Mouse (Mus musculus) c-Kit-positive CD71-negative TER-119-negative erythroid progenitor cells, embryonic 14.5 days (primary cell): ENCODE data around the gene Cma1.
"Not testable (repeated sequence)": the region's sequence is repeated elsewhere in the genome, so short reads cannot be mapped to it uniquely, and the experiment has no call there.

Source experiments
- DNase-seq: peaks from one replicate; pipeline ENCODE4 v3.0.0-alpha.2; 2013; ENCODE audit warnings: low read depth

The Cma1 gene

GRCm38 (mm10) chr14:55944575-55944974, at the start of gene Cma1:
Gene Cma1 (minus strand): TSS chr14:55944675.
- no peak for DNase-seq

DNA sequence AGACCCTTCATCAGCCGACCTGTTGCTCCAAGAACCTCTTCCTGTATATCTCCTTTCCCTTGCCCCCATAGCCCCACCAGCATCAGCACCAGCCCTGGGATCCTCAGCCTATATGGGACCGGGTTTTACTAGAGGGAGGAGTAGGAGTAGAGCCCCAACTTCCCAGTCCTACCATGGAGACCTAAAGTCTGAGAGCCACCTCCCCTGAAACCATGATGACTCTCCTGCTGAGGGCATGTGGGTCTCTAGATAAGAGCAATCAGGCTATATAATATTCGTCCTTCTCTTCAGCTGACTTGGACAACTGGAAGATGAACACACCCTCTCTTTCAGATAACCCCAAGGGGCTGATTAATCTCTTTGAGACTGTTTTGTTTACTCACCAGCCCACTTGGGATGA, 43.0 kb upstream of the Cma1 start:
- not testable (repeated sequence) for DNase-seq

- not testable (repeated sequence) for DNase-seq
These were observed 19.4 kb upstream of the Cma1 start for GRCm38 (mm10) chr14:55963900-55964299.

DNA sequence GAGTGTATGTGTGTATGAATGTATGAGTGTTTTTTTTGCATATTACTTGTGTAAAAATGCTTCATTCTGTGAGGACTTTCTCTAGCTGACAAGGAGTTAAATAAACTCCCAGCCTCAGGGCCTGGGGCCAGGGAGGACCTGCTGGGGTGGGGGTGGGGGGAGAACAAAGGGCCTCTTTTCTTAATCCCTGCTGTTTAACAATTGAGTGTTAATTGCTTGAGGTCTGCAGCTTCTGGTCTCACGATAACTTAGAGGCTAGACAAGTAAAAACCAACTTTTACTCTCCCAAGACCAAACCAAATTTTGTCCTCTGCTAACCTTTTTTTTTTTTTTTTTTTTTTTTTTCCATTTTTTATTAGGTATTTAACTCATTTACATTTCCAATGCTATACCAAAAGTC, 18.8 kb upstream of the Cma1 start:
- DNase-seq = no peak

GRCm38 (mm10) chr14:55950346-55951030, 6.0 kb upstream of the Cma1 start, which contains the start of gene Cma2:
Gene Cma2 (plus strand): TSS chr14:55950980.
- DNase-seq = no peak

GRCm38 (mm10) chr14:55946269-55946969, 1.9 kb upstream of the Cma1 start:
- DNase-seq = no peak

GRCm38 (mm10) chr14:55943601-55944000, 874 bp downstream of the Cma1 start:
- no peak for DNase-seq

DNA sequence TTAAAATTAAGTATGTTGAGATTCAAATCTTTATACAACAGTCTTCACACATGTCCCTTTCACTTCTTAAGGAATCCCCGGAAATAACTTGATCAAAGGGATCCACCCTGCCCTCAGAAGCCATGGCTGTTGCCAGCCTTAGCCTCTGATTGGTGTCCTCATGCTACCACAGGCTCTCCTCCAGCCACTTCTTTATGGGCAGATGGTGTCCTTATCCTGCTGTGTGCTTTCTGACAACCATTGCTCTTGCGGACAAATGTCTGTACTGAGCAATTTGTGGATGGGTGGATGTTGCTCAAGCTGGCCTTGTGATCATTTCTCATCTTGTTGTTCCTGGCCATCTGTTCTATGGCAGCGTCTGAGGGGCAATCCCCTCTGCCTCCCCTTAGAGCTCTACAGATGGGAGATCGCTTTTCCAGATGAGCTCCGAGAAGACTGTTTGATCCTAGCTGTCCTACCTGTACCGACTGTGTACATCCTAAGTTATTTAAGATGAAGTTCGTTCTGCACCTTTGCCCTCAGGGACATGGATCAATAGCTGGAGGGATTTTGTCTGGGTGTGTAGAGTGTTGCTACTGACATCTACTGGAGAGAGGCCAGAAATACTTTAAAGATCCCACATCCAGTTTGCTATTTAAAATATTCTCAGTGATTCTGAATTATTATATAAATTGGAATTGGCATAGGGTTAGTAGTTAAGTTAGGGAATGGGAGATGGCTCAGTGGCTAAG, 4.2 kb downstream of the Cma1 start:
- DNase-seq = no peak

DNA sequence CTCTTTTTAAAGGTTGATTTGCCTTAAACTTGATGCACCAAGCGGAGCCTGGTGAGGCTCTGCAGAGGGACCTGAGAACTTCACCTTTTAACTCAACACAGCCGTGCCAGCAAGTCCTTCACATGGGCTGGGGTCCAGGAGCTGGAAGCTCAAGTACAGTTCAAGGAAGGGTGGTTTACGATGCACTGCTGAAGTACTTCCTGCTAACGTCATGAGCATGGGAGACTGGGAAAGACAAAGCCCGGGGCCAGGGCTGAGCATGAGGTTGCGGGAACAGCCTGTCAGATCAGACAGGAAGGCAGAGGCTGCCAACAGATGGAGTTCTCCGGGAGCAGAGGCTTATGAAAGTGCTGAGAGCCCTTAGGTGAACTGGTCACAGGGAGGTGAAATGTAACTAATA, 10.9 kb downstream of the Cma1 start:
- DNase-seq = no peak

GRCm38 (mm10) chr14:55929263-55929997, 15.0 kb downstream of the Cma1 start:
- DNase-seq = no peak

DNA sequence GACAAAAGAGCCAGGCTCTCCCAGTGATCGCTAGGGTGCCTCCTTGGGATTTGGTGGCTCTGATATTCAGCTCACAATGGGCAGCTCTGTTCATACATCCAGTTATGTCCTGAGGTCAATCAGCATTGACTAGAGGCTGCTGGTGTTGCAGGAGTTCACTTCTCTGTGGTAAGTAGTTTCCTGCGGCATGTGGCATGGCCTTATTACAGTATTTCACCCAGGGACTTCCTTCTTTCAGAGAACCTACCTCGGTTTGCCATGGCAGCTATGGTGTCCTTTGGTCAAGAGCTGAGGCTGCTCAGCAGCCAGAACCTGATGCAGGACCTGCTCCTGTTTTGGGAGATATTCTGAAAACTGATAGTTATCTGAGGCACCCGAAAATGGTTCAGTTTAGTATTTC, 17.6 kb downstream of the Cma1 start:
- DNase-seq = no peak

DNA sequence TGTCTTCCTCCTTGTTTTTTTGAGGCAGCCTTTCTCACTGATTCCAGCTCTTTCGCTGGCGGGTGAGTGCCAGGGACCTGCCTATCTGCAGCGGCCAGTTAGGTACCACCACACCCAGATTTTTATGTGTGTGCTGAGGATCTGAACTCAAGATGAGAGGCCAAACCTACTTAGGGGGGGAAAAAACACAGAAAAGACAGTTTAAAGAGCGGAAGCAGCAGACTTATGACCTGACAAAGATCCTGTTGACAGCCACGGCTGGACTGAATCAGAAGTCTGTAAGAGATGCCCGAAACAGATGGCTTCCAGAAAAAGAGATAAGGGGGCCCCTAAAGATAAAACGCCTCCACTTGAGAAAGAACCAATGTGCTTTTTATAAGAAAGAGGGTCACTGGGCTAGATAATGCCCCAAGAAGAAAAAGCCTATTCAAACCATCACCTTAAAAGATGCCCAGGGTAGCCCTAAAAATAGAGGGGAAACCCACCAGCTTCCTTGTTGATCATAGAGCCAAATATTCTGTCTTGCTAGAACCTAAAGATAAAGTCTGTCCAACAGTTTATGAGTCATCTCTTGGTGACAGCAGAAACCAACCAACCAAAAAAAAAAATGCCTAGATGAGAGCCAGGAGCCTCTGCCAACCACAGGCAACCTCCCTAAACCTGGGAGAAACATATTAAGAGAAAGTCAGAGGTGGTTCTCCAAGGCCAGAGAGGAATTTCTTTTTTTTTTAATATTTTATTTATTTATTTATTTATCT, 21.8 kb downstream of the Cma1 start:
- no peak for DNase-seq

DNA sequence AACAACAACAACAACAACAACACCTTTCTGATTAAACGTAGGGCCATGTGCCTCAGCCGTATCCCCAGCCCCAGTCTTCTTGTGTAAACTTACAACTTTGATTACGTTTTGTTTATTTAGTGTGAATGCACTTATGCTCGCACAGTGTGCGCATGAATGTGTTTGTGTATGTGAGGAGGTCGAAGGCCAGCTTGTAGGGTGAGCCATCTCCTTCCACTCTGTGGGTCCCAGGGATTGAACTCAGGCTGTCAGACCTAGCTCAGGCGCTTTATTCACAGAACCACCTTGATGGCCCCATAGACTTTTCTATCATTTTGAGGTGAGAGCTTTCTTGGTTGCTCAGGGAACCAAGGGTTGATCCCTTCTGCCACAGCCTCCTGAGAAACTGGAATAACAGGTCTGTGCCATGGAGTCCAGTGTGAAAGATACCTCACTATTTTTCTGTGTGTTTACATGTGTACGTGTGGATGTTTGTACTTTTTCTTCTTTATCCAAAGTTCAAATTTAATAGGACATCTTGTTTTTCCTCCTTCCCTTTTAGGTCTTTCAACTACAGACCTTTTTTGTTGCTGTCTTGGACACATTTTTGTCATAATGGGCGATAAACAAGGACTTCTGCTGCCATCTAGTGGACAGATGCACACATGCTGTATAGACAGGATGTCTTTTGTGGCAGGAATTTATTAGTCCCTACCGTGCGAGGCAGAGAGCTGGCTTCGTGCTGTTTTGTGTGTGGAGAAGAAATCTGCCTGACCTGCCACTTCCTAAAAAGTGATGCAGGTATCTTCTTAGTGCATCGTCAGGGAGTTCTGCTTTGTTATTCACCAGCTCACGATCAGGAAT, 26.0 kb downstream of the Cma1 start:
- peak; percentile 90 for DNase-seq

DNA sequence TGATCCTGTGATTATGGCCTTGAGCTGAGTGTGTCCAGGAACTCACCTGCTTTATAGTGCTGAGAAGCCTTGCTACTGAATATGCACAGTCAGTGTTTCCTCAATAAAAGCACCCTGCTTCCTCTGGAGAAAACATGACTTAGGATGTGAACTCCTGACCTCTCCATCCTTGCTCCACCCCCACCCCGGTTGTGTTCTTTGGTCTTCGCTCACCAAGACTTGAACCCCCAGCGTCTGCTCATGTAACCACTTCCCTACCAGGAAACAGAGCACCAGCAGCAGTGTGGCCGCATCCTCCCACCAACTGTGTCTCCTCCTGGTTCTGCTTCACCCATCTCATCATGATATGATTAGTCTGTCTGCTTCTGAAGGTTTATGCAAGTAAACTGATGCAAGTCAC, 31.1 kb downstream of the Cma1 start:
- DNase-seq = no peak

- no peak for DNase-seq
These were observed 39.0 kb downstream of the Cma1 start for GRCm38 (mm10) chr14:55905518-55905917.

- no peak for DNase-seq
These were observed 44.1 kb downstream of the Cma1 start for GRCm38 (mm10) chr14:55900414-55900755.

GRCm38 (mm10) chr14:55899701-55900413, 44.6 kb downstream of the Cma1 start, which contains the start of gene Sdr39u1:
Gene Sdr39u1 (minus strand): TSS chr14:55900293.
- no peak for DNase-seq

DNA sequence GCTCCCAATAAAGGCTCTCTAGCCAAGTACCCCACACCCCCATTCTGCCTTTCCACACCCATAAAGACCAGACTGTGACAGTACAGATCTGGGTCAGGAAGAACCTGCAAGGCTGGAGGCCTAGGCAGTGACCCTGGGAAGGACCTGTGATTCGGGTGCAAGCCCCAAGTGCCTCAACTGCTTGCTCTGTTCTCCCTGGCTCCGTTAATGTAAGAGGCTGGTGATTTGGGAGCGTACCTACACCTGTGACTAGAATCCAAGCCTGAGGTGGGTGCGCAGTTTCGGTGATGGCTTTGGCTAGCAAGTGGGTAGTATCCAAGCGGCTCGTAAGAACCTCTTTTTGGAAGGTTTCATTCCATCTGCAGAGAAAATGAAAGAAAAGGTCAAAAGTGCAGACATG, 45.5 kb downstream of the Cma1 start:
- no peak for DNase-seq

- DNase-seq = no peak
These were observed 46.8 kb downstream of the Cma1 start for GRCm38 (mm10) chr14:55897671-55898070.
